ENCODE assay signal across 17 mouse cellular contexts in genomic region chr1:189473071-189473470, GRCm38 (mm10).
"Had no signal": no experiment of that assay in that cellular context is flagged by ENCODE, and none has a peak within 500 bp of the region (broad histone marks: within the 10 kb centered on the region; RNA-seq: fewer than 3 reads in every experiment).

No protein-coding gene starts in this region.

- H3K4me2 ChIP-seq: liver, embryonic 15.5 days; lung, embryonic 15.5 days; midbrain, embryonic 12.5 days; midbrain, embryonic 15.5 days; neural tube, embryonic 13.5 days had no signal

- H3K27ac ChIP-seq: left cerebral cortex, adult 2 months; liver, embryonic 15.5 days; lung, embryonic 15.5 days; midbrain, embryonic 12.5 days; midbrain, embryonic 15.5 days; neural tube, embryonic 13.5 days had no signal

- H3K4me3 ChIP-seq: left cerebral cortex, adult 2 months; liver, embryonic 15.5 days; lung, embryonic 15.5 days; midbrain, embryonic 12.5 days; midbrain, embryonic 15.5 days; myocyte; neural tube, embryonic 13.5 days had no signal

- ATAC-seq: midbrain, embryonic 15.5 days had no signal

- H3K27me3 ChIP-seq: liver, embryonic 15.5 days; lung, embryonic 15.5 days; midbrain, embryonic 12.5 days; midbrain, embryonic 15.5 days; neural tube, embryonic 13.5 days had no signal

- H3K9me3 ChIP-seq: liver, embryonic 15.5 days; lung, embryonic 15.5 days; midbrain, embryonic 12.5 days; midbrain, embryonic 15.5 days; neural tube, embryonic 13.5 days had no signal

- DNase-seq: kidney, postnatal 10 days; kidney, postnatal 36 days; layer of hippocampus, postnatal 36 days; lung, adult 18-20 months; lung, postnatal 10 days; lung, postnatal 36 days; retina, postnatal 1 day; right cerebral cortex, postnatal 25 days; thymus, adult 18-20 months; thymus, postnatal 36 days had no signal

- H3K9ac ChIP-seq: liver, embryonic 15.5 days; lung, embryonic 15.5 days; midbrain, embryonic 12.5 days; midbrain, embryonic 15.5 days; neural tube, embryonic 13.5 days had no signal

- H3K4me1 ChIP-seq: liver, embryonic 15.5 days; lung, embryonic 15.5 days; midbrain, embryonic 12.5 days; midbrain, embryonic 15.5 days; neural tube, embryonic 13.5 days had no signal

- H3K36me3 ChIP-seq: liver, embryonic 15.5 days; lung, embryonic 15.5 days; midbrain, embryonic 12.5 days; midbrain, embryonic 15.5 days; neural tube, embryonic 13.5 days had no signal
